Mouse (Mus musculus): ENCODE results near the gene Smim27. TPM values are rescaled to one million over a fixed set of nuclear protein-coding genes. Genes with fewer than 3 reads are reported as not detected.
A peak's percentile ranks its signal among the peaks of the same experiment; 100 is the strongest.

Smim27 gene
- polyA plus RNA-seq, 1 experiment, result 44.7 TPM

DNA sequence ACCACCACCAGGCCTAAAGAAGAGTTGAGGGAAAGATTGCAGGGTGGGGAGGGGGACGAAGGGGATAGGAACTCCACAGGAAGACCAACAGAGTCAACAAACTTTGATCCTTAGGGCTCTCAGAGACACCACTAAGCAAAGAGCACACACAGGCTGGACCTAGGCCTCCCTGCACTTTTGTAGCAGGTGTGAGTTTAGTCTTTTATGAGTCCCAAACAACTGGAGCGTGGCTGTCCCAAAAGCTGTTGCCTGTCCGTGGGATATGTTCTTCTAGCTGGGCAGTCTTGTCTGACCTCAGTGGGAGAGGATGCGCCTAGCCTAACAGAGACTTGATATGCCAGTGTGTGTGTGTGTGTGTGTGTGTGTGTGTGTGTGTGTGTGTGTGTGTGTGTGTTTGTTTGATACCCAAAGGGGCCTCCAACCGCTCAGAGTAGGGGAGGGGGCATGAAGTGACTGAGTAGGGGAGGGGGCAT lies 29.1 kb upstream of the Smim27 start:
- 0 out of 2 replicates have a peak overlapping the region, but pooled peaks have one; percentile 86 for H3K27ac ChIP-seq (replicated peaks; ENCODE audit: low read depth, low read length)
- H3K4me1 ChIP-seq (ENCODE audit: control insufficient read depth, insufficient read depth, insufficient read length, low read length), result no peaks in the 10 kb centered on the region
- H3K4me3 ChIP-seq (ENCODE audit: insufficient read depth, low read depth, low read length), result peak overlapping the region; percentile 96

- no peaks in the 10 kb centered on the region for H3K4me1 ChIP-seq (ENCODE audit: control insufficient read depth, insufficient read depth, insufficient read length, low read length)
- no peak overlapping the region for H3K27ac ChIP-seq (replicated peaks; ENCODE audit: low read depth, low read length)
Measured at GRCm38 (mm10) chr4:40241928-40242327, 27.5 kb upstream of the Smim27 start.

DNA sequence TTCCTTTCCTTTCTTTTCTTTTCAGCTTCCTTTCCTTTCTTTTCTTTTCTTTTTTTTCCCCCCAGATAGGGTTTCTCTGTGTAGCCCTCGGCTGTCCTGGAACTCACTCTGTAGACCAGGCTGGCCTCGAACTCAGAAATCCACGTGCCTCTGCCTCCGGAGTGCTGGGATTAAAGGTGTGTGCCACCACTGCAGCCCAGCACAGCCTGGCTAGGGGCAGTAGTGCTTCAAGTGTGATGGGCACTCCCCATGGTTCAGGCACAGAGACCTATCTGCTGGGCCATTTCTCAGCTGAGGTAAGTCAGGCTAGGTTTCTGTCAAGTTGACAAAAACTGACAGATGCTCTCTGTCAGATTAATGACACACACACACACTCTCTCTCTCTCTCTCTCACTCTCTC lies 26.4 kb upstream of the Smim27 start:
- Histone ChIP-seq H3K4me1 (ENCODE audit: control insufficient read depth, insufficient read depth, insufficient read length, low read length) (no peaks in the 10 kb centered on the region), H3K27ac (replicated peaks; ENCODE audit: low read depth, low read length) (no peak overlapping the region), H3K4me3 (ENCODE audit: insufficient read depth, low read depth, low read length) (no peak overlapping the region)

More at GRCm38 (mm10) chr4:40241928-40242327, 27.5 kb upstream of the Smim27 start:
- H3K4me3 ChIP-seq (ENCODE audit: insufficient read depth, low read depth, low read length), result no peak overlapping the region

- Histone ChIP-seq H3K4me1 (ENCODE audit: control insufficient read depth, insufficient read depth, insufficient read length, low read length) (no peaks in the 10 kb centered on the region), H3K4me3 (ENCODE audit: insufficient read depth, low read depth, low read length) (no peak overlapping the region), H3K27ac (replicated peaks; ENCODE audit: low read depth, low read length) (no peak overlapping the region)
Measured at GRCm38 (mm10) chr4:40244035-40244434, 25.3 kb upstream of the Smim27 start.

GRCm38 (mm10) chr4:40250984-40251383 lies 18.4 kb upstream of the Smim27 start:
- Histone ChIP-seq H3K27ac (replicated peaks; ENCODE audit: low read depth, low read length) (no peak overlapping the region), H3K4me3 (ENCODE audit: insufficient read depth, low read depth, low read length) (no peak overlapping the region), H3K4me1 (ENCODE audit: control insufficient read depth, insufficient read depth, insufficient read length, low read length) (no peaks in the 10 kb centered on the region)

DNA sequence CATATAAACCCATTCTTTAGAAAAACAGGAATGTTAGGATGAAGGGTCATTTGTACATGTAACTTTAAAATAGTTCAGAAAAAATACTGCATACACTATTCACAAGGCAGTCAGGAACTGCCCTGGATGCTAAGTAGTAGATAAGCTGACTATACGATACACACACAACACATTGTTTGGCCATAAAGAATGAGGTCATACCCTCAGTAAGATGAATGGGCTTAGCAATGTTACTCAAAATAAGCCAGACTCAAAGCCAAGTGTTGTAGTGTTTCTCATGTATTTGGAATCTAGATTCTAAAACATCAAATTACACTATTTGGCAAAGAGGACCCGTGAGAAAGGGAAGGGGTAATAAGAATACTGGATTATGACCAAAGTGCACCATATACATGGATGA lies 15.6 kb upstream of the Smim27 start:
- no peak overlapping the region for H3K27ac ChIP-seq (replicated peaks; ENCODE audit: low read depth, low read length)

GRCm38 (mm10) chr4:40254385-40255103 lies 14.8 kb upstream of the Smim27 start:
- Histone ChIP-seq H3K4me3 (ENCODE audit: insufficient read depth, low read depth, low read length) (no peak overlapping the region), H3K27ac (replicated peaks; ENCODE audit: low read depth, low read length) (no peak overlapping the region), H3K4me1 (ENCODE audit: control insufficient read depth, insufficient read depth, insufficient read length, low read length) (no peaks in the 10 kb centered on the region)

More for the DNA sequence above, 15.6 kb upstream of the Smim27 start:
- H3K4me1 ChIP-seq (ENCODE audit: control insufficient read depth, insufficient read depth, insufficient read length, low read length), result no peaks in the 10 kb centered on the region
- no peak overlapping the region for H3K4me3 ChIP-seq (ENCODE audit: insufficient read depth, low read depth, low read length)

DNA sequence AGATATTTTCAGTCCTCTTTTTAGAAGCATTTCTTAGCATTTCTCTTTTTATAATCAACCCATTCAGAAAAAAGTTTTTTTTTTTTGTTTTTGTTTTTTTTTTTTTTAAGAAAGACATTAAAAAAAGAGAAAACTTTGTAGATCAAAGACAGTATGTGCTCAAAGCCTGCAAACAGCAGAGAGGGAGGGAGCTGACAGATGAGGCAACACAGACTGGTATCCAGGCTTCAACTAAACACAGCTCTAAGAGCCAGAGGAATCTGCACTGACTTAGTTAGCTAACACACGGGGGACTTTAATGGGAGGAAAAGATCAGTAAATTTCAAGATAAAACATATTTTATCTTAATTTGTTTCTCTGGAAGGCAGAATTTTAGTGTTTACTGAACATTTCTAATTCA lies 5.1 kb upstream of the Smim27 start:
- H3K27ac ChIP-seq (replicated peaks; ENCODE audit: low read depth, low read length), result no peak overlapping the region
- H3K4me3 ChIP-seq (ENCODE audit: insufficient read depth, low read depth, low read length), result no peak overlapping the region
- H3K4me1 ChIP-seq (ENCODE audit: control insufficient read depth, insufficient read depth, insufficient read length, low read length), result peaks cover 6% of the 10 kb centered on the region; the same call in 1 of the 2 replicates

DNA sequence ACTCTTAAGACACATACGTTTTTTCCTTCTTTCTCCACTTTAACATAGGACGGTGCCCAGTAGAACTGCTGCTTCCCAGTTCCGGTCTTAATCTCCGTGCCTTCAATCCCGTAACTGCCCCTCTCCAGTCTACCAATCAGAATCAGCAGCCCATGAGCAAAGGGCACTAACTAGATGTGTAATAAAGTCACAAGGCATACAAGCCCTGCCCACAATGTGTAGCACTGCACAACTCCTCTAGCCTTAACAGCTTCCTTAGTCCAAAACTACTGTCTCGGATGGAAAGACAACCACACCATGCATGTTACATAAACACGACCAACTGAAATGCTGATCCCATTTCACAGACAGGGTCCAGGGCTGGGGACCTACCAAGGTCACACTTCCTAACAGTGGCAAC lies 1.7 kb upstream of the Smim27 start:
- Histone ChIP-seq H3K27ac (replicated peaks; ENCODE audit: low read depth, low read length) (peak overlapping the region; percentile 23; the same call in 1 of the 2 replicates), H3K4me3 (ENCODE audit: insufficient read depth, low read depth, low read length) (peak overlapping the region; percentile 92), H3K4me1 (ENCODE audit: control insufficient read depth, insufficient read depth, insufficient read length, low read length) (peaks cover 6% of the 10 kb centered on the region; the same call in 1 of the 2 replicates)

- Histone ChIP-seq H3K4me1 (ENCODE audit: control insufficient read depth, insufficient read depth, insufficient read length, low read length) (peaks cover 6% of the 10 kb centered on the region; the same call in 1 of the 2 replicates), H3K4me3 (ENCODE audit: insufficient read depth, low read depth, low read length) (peak overlapping the region; percentile 92), H3K27ac (replicated peaks; ENCODE audit: low read depth, low read length) (peak overlapping the region; percentile 66)
Measured at GRCm38 (mm10) chr4:40268204-40268813, 1.1 kb upstream of the Smim27 start.

DNA sequence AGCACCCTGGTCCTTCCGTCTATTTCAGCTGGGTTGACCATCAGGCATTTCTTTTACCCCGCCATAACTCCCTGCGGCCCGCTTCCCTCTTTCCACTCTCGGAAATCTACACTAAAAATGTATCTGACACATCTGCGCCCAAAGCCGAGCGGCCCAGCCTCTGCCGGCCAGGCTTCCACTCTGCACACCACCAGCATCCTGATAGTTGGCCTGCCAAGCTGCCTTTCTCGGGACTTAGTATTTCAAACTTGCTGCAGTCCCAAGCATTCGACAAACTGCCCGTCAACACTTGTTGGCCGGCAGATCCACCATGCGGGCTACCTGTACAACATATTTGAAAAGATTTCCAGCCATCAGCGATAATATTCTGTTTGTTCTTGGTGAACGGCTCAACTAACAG lies 544 bp upstream of the Smim27 start:
- Histone ChIP-seq H3K4me3 (ENCODE audit: insufficient read depth, low read depth, low read length) (peak overlapping the region; percentile 92), H3K4me1 (ENCODE audit: control insufficient read depth, insufficient read depth, insufficient read length, low read length) (peaks cover 6% of the 10 kb centered on the region; the same call in 1 of the 2 replicates), H3K27ac (replicated peaks; ENCODE audit: low read depth, low read length) (peak overlapping the region; percentile 66)

DNA sequence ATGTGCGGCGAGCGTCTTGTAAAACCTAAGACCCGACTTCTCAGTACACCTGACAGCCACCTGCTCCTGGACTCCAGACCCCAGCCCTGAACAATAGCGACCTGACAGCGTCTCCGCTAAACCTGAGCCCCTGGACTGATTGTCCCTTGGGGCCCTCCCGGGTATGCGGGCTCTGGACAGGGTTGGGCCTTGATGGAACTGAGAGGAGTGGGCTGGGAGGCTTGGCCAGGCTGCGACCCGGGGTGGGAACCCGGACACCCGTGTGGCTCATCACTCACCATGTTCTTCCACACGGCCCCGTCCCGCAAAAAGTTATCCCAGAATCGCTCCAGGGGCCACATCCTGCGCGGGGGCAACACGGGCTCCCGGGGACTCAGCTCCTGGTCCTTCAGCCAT lies 9.5 kb downstream of the Smim27 start:
- Histone ChIP-seq H3K27ac (replicated peaks; ENCODE audit: low read depth, low read length) (peak overlapping the region; percentile 69), H3K4me3 (ENCODE audit: insufficient read depth, low read depth, low read length) (peak overlapping the region; percentile 91), H3K4me1 (ENCODE audit: control insufficient read depth, insufficient read depth, insufficient read length, low read length) (no peaks in the 10 kb centered on the region; the same call in 1 of the 2 replicates)

DNA sequence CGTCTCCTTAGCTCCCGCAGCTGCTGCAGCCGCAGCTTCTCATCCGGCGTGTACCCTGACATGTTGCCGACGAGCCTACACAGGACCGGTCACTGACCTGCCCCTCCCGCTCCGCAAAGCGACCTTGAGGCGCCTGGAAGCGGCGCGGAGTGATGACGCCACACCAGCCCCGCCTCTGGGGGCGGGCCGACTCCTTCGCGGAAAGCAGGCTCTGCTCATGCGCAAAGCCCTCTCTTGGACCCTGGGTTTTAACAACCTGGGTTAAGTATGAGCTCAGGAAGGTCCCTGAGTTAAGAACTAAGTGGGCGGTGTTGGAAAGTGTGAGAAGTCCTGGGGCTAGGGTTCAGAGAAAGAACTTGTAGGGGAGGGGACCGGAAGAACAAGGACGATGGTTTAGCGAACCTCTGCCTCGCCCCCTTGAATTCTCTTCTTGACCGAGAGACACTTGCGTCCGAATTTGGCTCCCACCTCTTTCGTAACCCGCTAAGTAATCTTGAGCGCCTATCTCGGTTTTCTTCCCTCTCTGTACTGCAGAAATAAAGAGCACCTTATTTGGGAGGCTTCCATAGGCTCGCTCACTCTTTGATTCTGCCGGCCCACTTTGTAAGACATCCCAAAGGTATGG lies 10.0 kb downstream of the Smim27 start, which contains the start of gene Ndufb6:
Gene Ndufb6 (minus strand): TSS at position 146 of the 625 bp plus-strand sequence.
- Histone ChIP-seq H3K4me1 (ENCODE audit: control insufficient read depth, insufficient read depth, insufficient read length, low read length) (no peaks in the 10 kb centered on the region; the same call in 1 of the 2 replicates), H3K4me3 (ENCODE audit: insufficient read depth, low read depth, low read length) (peak within 1 kb of the TSS; percentile 91), H3K27ac (replicated peaks; ENCODE audit: low read depth, low read length) (peak within 1 kb of the TSS; percentile 87)

DNA sequence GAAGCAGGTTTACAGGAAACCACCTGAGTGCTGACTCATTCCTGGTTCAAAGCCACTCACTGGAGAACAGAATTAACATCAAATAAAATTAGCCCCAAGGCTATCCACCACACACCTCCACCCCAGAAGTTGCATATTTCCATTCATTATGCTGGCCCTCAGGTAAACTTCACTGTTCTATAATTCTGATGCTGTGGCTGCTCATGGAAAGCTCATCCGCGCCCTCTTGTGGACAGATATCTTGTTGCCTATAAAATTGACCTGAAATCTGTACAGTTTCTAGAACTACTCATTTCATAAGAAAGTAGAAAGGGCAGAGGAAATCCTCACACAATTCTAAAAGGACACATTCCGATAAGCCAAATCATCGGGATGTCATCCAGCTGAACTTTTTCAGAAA lies 16.2 kb downstream of the Smim27 start:
- Histone ChIP-seq H3K27ac (replicated peaks; ENCODE audit: low read depth, low read length) (no peak overlapping the region), H3K4me3 (ENCODE audit: insufficient read depth, low read depth, low read length) (no peak overlapping the region), H3K4me1 (ENCODE audit: control insufficient read depth, insufficient read depth, insufficient read length, low read length) (no peaks in the 10 kb centered on the region)

GRCm38 (mm10) chr4:40287415-40287814 lies 18.0 kb downstream of the Smim27 start:
- Histone ChIP-seq H3K4me1 (ENCODE audit: control insufficient read depth, insufficient read depth, insufficient read length, low read length) (no peaks in the 10 kb centered on the region), H3K27ac (replicated peaks; ENCODE audit: low read depth, low read length) (no peak overlapping the region)

More at GRCm38 (mm10) chr4:40287415-40287814, 18.0 kb downstream of the Smim27 start:
- no peak overlapping the region for H3K4me3 ChIP-seq (ENCODE audit: insufficient read depth, low read depth, low read length)
